Mouse (Mus musculus): ENCODE data around the gene Rnf182. TPM values are rescaled to one million over a fixed set of nuclear protein-coding genes. Genes with fewer than 3 reads are reported as not detected.

Gene Rnf182
- total and polyA plus RNA-seq, 2 experiments, result not detected

DNA sequence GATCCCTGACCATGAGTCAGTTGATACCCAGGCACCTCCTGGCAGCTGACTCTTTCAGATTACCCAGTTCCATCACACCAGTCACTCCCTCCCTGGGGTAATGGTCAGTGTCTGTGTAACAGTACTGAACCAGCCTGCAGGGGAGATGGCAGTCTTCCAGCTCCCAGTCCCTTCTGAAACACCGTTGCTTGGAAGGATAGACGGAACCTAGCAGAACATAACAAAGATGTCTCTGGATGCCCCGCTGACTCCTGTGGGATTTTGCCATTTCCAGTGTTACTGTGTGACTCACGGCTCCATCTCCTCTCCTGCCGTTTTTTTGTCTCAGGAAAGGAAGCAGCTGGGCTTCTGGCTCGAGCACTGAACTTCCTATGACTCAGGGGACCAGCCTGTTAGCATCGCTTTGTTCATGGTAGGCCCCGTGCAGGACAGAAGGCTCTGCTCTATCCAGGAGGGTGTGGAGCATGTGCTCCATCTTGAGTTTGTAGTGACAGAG lies 69.0 kb downstream of the Rnf182 start:
- no peak overlapping the region for H3K9ac ChIP-seq (ENCODE audit: low read depth, low read length)
- DNase-seq (ENCODE audit: extremely low read depth, low read depth, low spot score), result no peak
- H3K36me3 ChIP-seq (ENCODE audit: control insufficient read depth, insufficient read depth, low read length), result no peaks in the 10 kb centered on the region
- H3K27ac ChIP-seq (replicated peaks; ENCODE audit: insufficient read depth, low read depth, low read length), result no peak overlapping the region
- WGBS, result 57% methylated on average over 8 of the region's 8 CpGs
- H3K4me3 ChIP-seq (ENCODE audit: insufficient read depth, low read depth, low read length), result no peak overlapping the region
- H3K79me2 ChIP-seq (ENCODE audit: control insufficient read depth, insufficient read depth, low read length), result no peaks in the 10 kb centered on the region
- no peaks in the 10 kb centered on the region for H3K27me3 ChIP-seq (ENCODE audit: control insufficient read depth, insufficient read depth, low read length)
- no peaks in the 10 kb centered on the region for H3K4me1 ChIP-seq (ENCODE audit: control insufficient read depth, insufficient read depth, low read length)
- TF ChIP-seq POLR2A (IDR thresholded peaks at IDR 0.05; ENCODE audit: extremely low read depth, insufficient read depth, low read length), result no peak
- no peak for TF ChIP-seq CTCF (IDR thresholded peaks at IDR 0.05; ENCODE audit: low read depth, low read length)

DNA sequence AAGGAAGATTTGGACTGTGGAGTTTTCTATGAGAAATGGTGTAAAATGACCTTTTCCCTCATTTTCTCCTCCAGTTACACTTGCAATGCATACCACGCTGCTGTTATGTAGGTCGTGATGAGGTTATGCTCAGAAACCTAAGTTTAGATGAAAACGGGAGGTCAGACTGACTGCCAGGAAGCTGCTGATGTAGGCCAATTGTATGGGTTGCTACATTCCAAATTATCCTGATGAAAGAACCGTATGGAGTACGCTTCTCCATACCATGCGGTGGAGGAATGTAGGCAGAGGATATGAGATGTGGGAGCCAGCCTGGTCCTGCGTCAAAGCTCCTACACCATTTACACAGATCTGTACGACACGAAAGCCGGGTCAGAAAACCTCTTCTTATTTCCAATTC lies 72.6 kb downstream of the Rnf182 start:
- H3K27me3 ChIP-seq (ENCODE audit: control insufficient read depth, insufficient read depth, low read length), result no peaks in the 10 kb centered on the region
- no peak overlapping the region for H3K27ac ChIP-seq (replicated peaks; ENCODE audit: insufficient read depth, low read depth, low read length)
- no peak overlapping the region for H3K9ac ChIP-seq (ENCODE audit: low read depth, low read length)
- no peak for TF ChIP-seq POLR2A (IDR thresholded peaks at IDR 0.05; ENCODE audit: extremely low read depth, insufficient read depth, low read length)
- no peak for TF ChIP-seq CTCF (IDR thresholded peaks at IDR 0.05; ENCODE audit: low read depth, low read length)
- WGBS, result 89% methylated on average over 10 of the region's 10 CpGs
- no peaks in the 10 kb centered on the region for H3K79me2 ChIP-seq (ENCODE audit: control insufficient read depth, insufficient read depth, low read length)
- H3K36me3 ChIP-seq (ENCODE audit: control insufficient read depth, insufficient read depth, low read length), result no peaks in the 10 kb centered on the region
- H3K4me1 ChIP-seq (ENCODE audit: control insufficient read depth, insufficient read depth, low read length), result no peaks in the 10 kb centered on the region
- no peak overlapping the region for H3K4me3 ChIP-seq (ENCODE audit: insufficient read depth, low read depth, low read length)
- no peak for DNase-seq (ENCODE audit: extremely low read depth, low read depth, low spot score)

DNA sequence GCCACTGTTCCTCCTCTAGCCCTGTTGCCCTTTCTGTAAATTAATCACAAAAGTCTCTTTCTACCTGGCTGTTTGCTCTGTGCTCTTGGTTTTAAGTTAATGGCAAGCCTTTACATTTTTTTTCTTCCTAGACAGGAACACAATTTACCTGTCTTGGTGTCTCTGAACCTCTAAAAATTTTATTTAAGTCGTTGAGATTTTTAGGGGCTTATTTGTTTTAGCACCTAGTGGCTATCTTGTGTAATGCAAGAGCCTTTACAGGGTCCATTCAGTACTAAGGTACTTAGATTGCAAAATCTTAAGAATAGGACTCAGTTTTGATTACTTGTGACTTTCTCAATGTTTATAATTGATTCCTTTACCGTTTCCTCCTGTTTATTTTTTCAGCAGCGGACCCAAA lies 76.2 kb downstream of the Rnf182 start:
- DNase-seq (ENCODE audit: extremely low read depth, low read depth, low spot score), result no peak
- WGBS, result 55% methylated on average over 3 of the region's 3 CpGs
- no peaks in the 10 kb centered on the region for H3K79me2 ChIP-seq (ENCODE audit: control insufficient read depth, insufficient read depth, low read length)
- TF ChIP-seq CTCF (IDR thresholded peaks at IDR 0.05; ENCODE audit: low read depth, low read length), result no peak
- no peak for TF ChIP-seq POLR2A (IDR thresholded peaks at IDR 0.05; ENCODE audit: extremely low read depth, insufficient read depth, low read length)
- no peaks in the 10 kb centered on the region for H3K36me3 ChIP-seq (ENCODE audit: control insufficient read depth, insufficient read depth, low read length)
- H3K27me3 ChIP-seq (ENCODE audit: control insufficient read depth, insufficient read depth, low read length), result no peaks in the 10 kb centered on the region; the same call in 1 of the 2 replicates
- H3K9ac ChIP-seq (ENCODE audit: low read depth, low read length), result no peak overlapping the region
- no peak overlapping the region for H3K4me3 ChIP-seq (ENCODE audit: insufficient read depth, low read depth, low read length)
- H3K4me1 ChIP-seq (ENCODE audit: control insufficient read depth, insufficient read depth, low read length), result no peaks in the 10 kb centered on the region
- H3K27ac ChIP-seq (replicated peaks; ENCODE audit: insufficient read depth, low read depth, low read length), result no peak overlapping the region

DNA sequence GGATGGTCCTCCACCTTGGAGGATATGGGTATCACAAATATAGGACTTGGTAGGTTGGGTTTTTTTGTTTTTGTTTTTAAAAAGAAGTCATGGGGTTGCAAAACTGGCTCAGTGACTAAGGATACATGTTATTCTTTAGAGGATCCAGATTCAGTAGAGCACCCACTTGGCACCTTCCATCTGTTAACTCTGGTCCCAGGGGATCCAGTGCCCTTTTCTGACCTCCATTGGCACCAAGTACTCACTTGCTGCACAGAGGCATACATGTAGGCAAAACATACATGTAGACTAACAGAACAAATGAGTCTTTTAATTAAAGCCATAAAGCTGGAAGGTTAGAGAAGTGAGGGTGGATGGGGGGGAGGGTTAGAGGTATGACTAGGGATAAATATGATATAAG lies 80.0 kb downstream of the Rnf182 start:
- Histone ChIP-seq H3K4me1 (ENCODE audit: control insufficient read depth, insufficient read depth, low read length) (no peaks in the 10 kb centered on the region), H3K79me2 (ENCODE audit: control insufficient read depth, insufficient read depth, low read length) (no peaks in the 10 kb centered on the region), H3K4me3 (ENCODE audit: insufficient read depth, low read depth, low read length) (no peak overlapping the region), H3K27ac (replicated peaks; ENCODE audit: insufficient read depth, low read depth, low read length) (no peak overlapping the region), H3K27me3 (ENCODE audit: control insufficient read depth, insufficient read depth, low read length) (no peaks in the 10 kb centered on the region; the same call in 1 of the 2 replicates), H3K36me3 (ENCODE audit: control insufficient read depth, insufficient read depth, low read length) (no peaks in the 10 kb centered on the region), H3K9ac (ENCODE audit: low read depth, low read length) (no peak overlapping the region)
- no peak for TF ChIP-seq POLR2A (IDR thresholded peaks at IDR 0.05; ENCODE audit: extremely low read depth, insufficient read depth, low read length)
- no peak for TF ChIP-seq CTCF (IDR thresholded peaks at IDR 0.05; ENCODE audit: low read depth, low read length)
- no peak for DNase-seq (ENCODE audit: extremely low read depth, low read depth, low spot score)

- TF ChIP-seq POLR2A (IDR thresholded peaks at IDR 0.05; ENCODE audit: extremely low read depth, insufficient read depth, low read length) (no peak), CTCF (IDR thresholded peaks at IDR 0.05; ENCODE audit: low read depth, low read length) (no peak)
- Histone ChIP-seq H3K9ac (ENCODE audit: low read depth, low read length) (no peak overlapping the region), H3K27me3 (ENCODE audit: control insufficient read depth, insufficient read depth, low read length) (no peaks in the 10 kb centered on the region; the same call in 1 of the 2 replicates), H3K36me3 (ENCODE audit: control insufficient read depth, insufficient read depth, low read length) (no peaks in the 10 kb centered on the region), H3K27ac (replicated peaks; ENCODE audit: insufficient read depth, low read depth, low read length) (no peak overlapping the region), H3K4me1 (ENCODE audit: control insufficient read depth, insufficient read depth, low read length) (no peaks in the 10 kb centered on the region), H3K79me2 (ENCODE audit: control insufficient read depth, insufficient read depth, low read length) (no peaks in the 10 kb centered on the region), H3K4me3 (ENCODE audit: insufficient read depth, low read depth, low read length) (no peak overlapping the region)
- no peak for DNase-seq (ENCODE audit: extremely low read depth, low read depth, low spot score)
- WGBS, result 86% methylated on average over 7 of the region's 7 CpGs
Measured at GRCm38 (mm10) chr13:43696011-43696410, 80.5 kb downstream of the Rnf182 start.

GRCm38 (mm10) chr13:43698506-43698905 lies 83.0 kb downstream of the Rnf182 start:
- no peaks in the 10 kb centered on the region for H3K36me3 ChIP-seq (ENCODE audit: control insufficient read depth, insufficient read depth, low read length)
- H3K4me3 ChIP-seq (ENCODE audit: insufficient read depth, low read depth, low read length), result no peak overlapping the region
- no peaks in the 10 kb centered on the region for H3K79me2 ChIP-seq (ENCODE audit: control insufficient read depth, insufficient read depth, low read length)
- no peak for DNase-seq (ENCODE audit: extremely low read depth, low read depth, low spot score)
- TF ChIP-seq CTCF (IDR thresholded peaks at IDR 0.05; ENCODE audit: low read depth, low read length) (no peak), POLR2A (IDR thresholded peaks at IDR 0.05; ENCODE audit: extremely low read depth, insufficient read depth, low read length) (no peak)
- H3K27ac ChIP-seq (replicated peaks; ENCODE audit: insufficient read depth, low read depth, low read length), result no peak overlapping the region
- no peak overlapping the region for H3K9ac ChIP-seq (ENCODE audit: low read depth, low read length)
- 65% methylated on average over 7 of the region's 7 CpGs for WGBS
- H3K4me1 ChIP-seq (ENCODE audit: control insufficient read depth, insufficient read depth, low read length), result no peaks in the 10 kb centered on the region
- no peaks in the 10 kb centered on the region; the same call in 1 of the 2 replicates for H3K27me3 ChIP-seq (ENCODE audit: control insufficient read depth, insufficient read depth, low read length)
